Mouse (Mus musculus): ENCODE measurements around the gene Usp54.

GRCm38 (mm10) chr14:20635546-20635945, 5.3 kb downstream of the Usp54 start:
- TF ChIP-seq TBP (conservative IDR thresholded peaks at IDR 0.05; ENCODE audit: low read depth, low read length) (no peak), POLR2A (IDR thresholded peaks at IDR 0.05; ENCODE audit: low read depth, low read length) (no peak), CHD2 (IDR thresholded peaks at IDR 0.05; ENCODE audit: low read length) (no peak), CHD1 (IDR thresholded peaks at IDR 0.05; ENCODE audit: low read depth, low read length) (no peak), SIN3A (IDR thresholded peaks at IDR 0.05; ENCODE audit: low read length) (no peak), EP300 (IDR thresholded peaks at IDR 0.05; ENCODE audit: low read length) (no peak)

Data from CH12.LX (cell line).